Mouse (Mus musculus): ENCODE measurements around the gene Zfp982.

DNA sequence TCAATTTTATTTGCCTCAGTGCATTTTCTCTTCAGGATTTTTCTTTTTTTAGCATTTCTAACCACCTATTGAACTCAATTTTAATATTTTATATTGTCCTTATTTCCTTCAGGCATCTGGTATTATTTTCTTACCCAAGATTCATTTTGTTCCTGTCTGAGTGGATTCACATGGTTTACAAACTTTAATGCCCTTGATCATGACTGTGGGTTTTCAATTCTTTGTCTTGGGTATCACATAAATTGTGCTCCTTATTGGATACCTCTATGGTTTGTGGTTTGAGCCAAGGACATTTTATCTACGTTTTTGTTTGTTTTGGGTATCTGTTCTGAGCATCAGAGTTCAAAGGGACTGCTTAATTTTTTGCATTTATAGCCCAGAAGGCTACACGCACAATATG, 43.9 kb upstream of the Zfp982 start:
- TF ChIP-seq POLR2A (IDR thresholded peaks at IDR 0.05; ENCODE audit: borderline replicate concordance, insufficient read depth, low read length) = no peak
- TF ChIP-seq CTCF (IDR thresholded peaks at IDR 0.05; ENCODE audit: borderline replicate concordance, insufficient read depth, low read depth, low read length) = no peak

Measured in cerebellum, adult 2 months (tissue).